Comparison of ENCODE assay signal across 16 mouse cellular contexts in the genomic region with DNA sequence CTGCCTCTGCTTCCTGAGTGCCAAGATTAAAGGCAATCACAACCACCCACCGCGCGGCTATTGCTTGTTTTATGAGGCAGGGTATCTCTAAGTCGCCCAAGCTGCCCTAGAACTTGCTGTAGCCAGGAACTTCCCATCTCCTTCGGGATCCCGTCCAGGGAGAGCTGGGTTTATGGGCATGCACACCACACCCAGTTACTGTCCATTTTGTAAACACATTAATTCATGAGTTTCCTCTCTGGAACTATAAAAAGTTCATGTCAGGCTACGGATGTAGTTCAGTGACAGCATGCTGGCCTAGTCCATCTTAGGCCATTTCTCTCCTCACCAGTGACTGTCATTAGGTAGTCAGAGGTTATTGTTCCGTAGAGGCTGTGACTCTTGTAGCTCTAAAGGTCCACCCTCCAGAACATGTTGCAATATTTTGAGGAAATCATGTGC. TPM values are rescaled to one million over a fixed set of nuclear protein-coding genes. Genes with fewer than 3 reads are reported as not detected.
DNase-seq lines count a peak whose midpoint lies in the region; ATAC-seq lines count a peak whose summit lies in the region.
"Had no signal": no experiment of that assay in that cellular context is flagged by ENCODE, and none has a peak within 500 bp of the region (broad histone marks: within the 10 kb centered on the region; RNA-seq: fewer than 3 reads in every experiment).

No protein-coding gene starts in this region.

- peak; percentile 43 for DNase-seq in adrenal gland, postnatal 14 days
- no peak for DNase-seq in adrenal gland, adult 8-10 months
- peak; percentile 46 for DNase-seq in kidney, postnatal 10 days
- no peak for DNase-seq in kidney, adult 18-20 months
- DNase-seq in kidney, postnatal 14 days: peak; percentile 60
- peak; percentile 73 for DNase-seq in lung, postnatal 25 days (ENCODE audit: low spot score)
- DNase-seq in layer of hippocampus, adult 11-12 months (ENCODE audit: low spot score): no peak
- DNase-seq: cerebellum, postnatal 14 days; heart, postnatal 36 days; right cerebral cortex, adult 18-20 months; thymus, postnatal 36 days had no signal

- ATAC-seq in CD4-positive, CD25-positive, alpha-beta regulatory T cell, adult 4 months: no peak
- ATAC-seq: forebrain, embryonic 15.5 days; hindbrain, postnatal 0 days had no signal

RNA-seq across cellular contexts. Expression of a gene that starts 34.8 kb away (rescaled TPM):
- total RNA-seq in adrenal gland, postnatal 14 days (2021): 269 and 312 TPM in 2 replicates
- total RNA-seq in adrenal gland, adult 8-10 months (2022): 100 to 1,000 TPM in 2 of 4 experiments, 10 to 100 TPM in 2; 61.9 to 148 (median 104) TPM
- not detected for polyA plus RNA-seq in CD4-positive, CD25-positive, alpha-beta regulatory T cell, adult 4 months (2017; shearing (Covaris generic))
- polyA plus RNA-seq: forebrain, embryonic 15.5 days; limb, embryonic 10.5 days; midbrain, embryonic 12.5 days had no signal

RNA-seq across cellular contexts. Expression of a gene that starts 47.5 kb away (rescaled TPM):
- 30.3 and 31.4 TPM in 2 replicates for total RNA-seq in adrenal gland, postnatal 14 days (2021)
- 10 to 100 TPM; 14.7 to 19.0 (median 17.1) TPM for total RNA-seq in adrenal gland, adult 8-10 months (2022)
- polyA plus RNA-seq in CD4-positive, CD25-positive, alpha-beta regulatory T cell, adult 4 months (2017; shearing (Covaris generic)): 10 to 100 TPM; 56.7 to 64.5 TPM

RNA-seq across cellular contexts. Expression of a gene that starts 52.8 kb away (rescaled TPM):
- total RNA-seq in adrenal gland, postnatal 14 days (2021): 15.6 and 20.9 TPM in 2 replicates
- total RNA-seq in adrenal gland, adult 8-10 months (2022): 10 to 100 TPM in 3 of 4 experiments, 1 to 10 TPM in 1; 8.9 to 14.3 (median 12.2) TPM
- polyA plus RNA-seq in CD4-positive, CD25-positive, alpha-beta regulatory T cell, adult 4 months (2017; shearing (Covaris generic)): 10 to 100 TPM; 83.1 to 93.7 TPM

Comparison
In these comparisons a context has a peak if more than half of its experiments do, and no peak if none do; other contexts are left out.
1. DNase-seq: peak in adrenal gland, postnatal 14 days (single experiment), kidney, postnatal 10 days (single experiment), kidney, postnatal 14 days (single experiment) and lung, postnatal 25 days (single experiment); none in adrenal gland, adult 8-10 months (single experiment), kidney, adult 18-20 months (single experiment) and layer of hippocampus, adult 11-12 months (single experiment).